Mouse (Mus musculus) ES-E14 (cell line): ENCODE measurements around the gene Tjap1. TPM values are rescaled to one million over a fixed set of nuclear protein-coding genes. Genes with fewer than 3 reads are reported as not detected.

Experiments
- DNase-seq: peaks from one replicate; pipeline ENCODE4 v3.0.0-alpha.2; 2013; ENCODE audit warnings: low read depth, low spot score
- H3K27ac ChIP-seq: 2 replicates; pipeline ENCODE4 v1.5.1; 2012; ENCODE audit warnings: low read depth, mild to moderate bottlenecking, low read length, moderate library complexity, mixed read lengths; ENCODE audit not compliant: poor library complexity, insufficient read depth, severe bottlenecking
- H3K36me3 ChIP-seq: 2 replicates; pipeline ENCODE4 v1.6.1; 2012; ENCODE audit warnings: mild to moderate bottlenecking, low read length, moderate library complexity, mixed read lengths; ENCODE audit not compliant: control insufficient read depth, poor library complexity, insufficient read depth, severe bottlenecking
- H3K4me1 ChIP-seq, 2 experiments: fragments of 150-350 bp in 1 of 2; sonication (generic) in 1 of 2; 2 replicates each; pipeline ENCODE4 v1.6.1; 2012; ENCODE audit warnings: low read length in 2 of 2, mild to moderate bottlenecking in 1 of 2, mixed read lengths in 1 of 2; ENCODE audit not compliant: control insufficient read depth in 2 of 2, insufficient read depth in 2 of 2, poor library complexity in 1 of 2
- H3K4me3 ChIP-seq, 2 experiments: fragments of 150-350 bp in 1 of 2; sonication (generic) in 1 of 2; 2 replicates each; pipeline ENCODE4 v1.5.1; 2012; ENCODE audit warnings: low read length in 2 of 2, low read depth in 1 of 2, mild to moderate bottlenecking in 1 of 2, mixed read lengths in 1 of 2; ENCODE audit not compliant: insufficient read depth in 1 of 2, poor library complexity in 1 of 2, severe bottlenecking in 1 of 2
- H3K9ac ChIP-seq: 2 replicates; pipeline ENCODE4 v1.6.1; 2012; ENCODE audit warnings: low read depth, mild to moderate bottlenecking, low read length, mixed read lengths; ENCODE audit not compliant: poor library complexity, insufficient read depth, severe bottlenecking
- H3K9me3 ChIP-seq: fragments of 150-350 bp; sonication (generic); 2 replicates; pipeline ENCODE4 v1.6.1; 2012; ENCODE audit warnings: low read depth, mild to moderate bottlenecking, low read length; ENCODE audit not compliant: control insufficient read depth, insufficient read depth
- CHD2 ChIP-seq: IDR thresholded peaks from 2 replicates; pipeline ENCODE4 v1.6.1; 2014; ENCODE audit warnings: mild to moderate bottlenecking, low read depth, low read length, inconsistent platforms
- HCFC1 ChIP-seq: IDR thresholded peaks from 2 replicates; pipeline ENCODE4 v1.6.1; 2012; ENCODE audit warnings: low read length, inconsistent platforms, borderline replicate concordance; ENCODE audit not compliant: insufficient read depth
- MAFK ChIP-seq: IDR thresholded peaks from 2 replicates; pipeline ENCODE4 v1.6.1; 2014; ENCODE audit warnings: mild to moderate bottlenecking, low read depth, low read length, inconsistent platforms; ENCODE audit not compliant: insufficient read depth
- ZC3H11A ChIP-seq: IDR thresholded peaks from 2 replicates; pipeline ENCODE4 v1.6.1; 2012; ENCODE audit warnings: low read depth, mild to moderate bottlenecking, inconsistent platforms, low read length, borderline replicate concordance
- ZNF384 ChIP-seq: IDR thresholded peaks from 2 replicates; pipeline ENCODE4 v1.6.1; 2012; ENCODE audit warnings: low read depth, low read length, inconsistent platforms
- in situ Hi-C, 2 experiments: fragments of 600-800 bp; cut with MboI; formaldehyde crosslinking; loops; one replicate each; pipeline ENCODE4 v1.15.1; 2025; ENCODE audit warnings: low sequenced_read_pairs in 2 of 2, inconsistent platforms in 1 of 2; ENCODE audit not compliant: unreplicated experiment in 2 of 2
- total RNA-seq: library from RNA; depleted of rRNA; stranded (reverse); fragments of 300-350 nt; gene quantifications from 2 replicates; pipeline ENCODE4 v1.2.3, GENCODE M21; 2012

The Tjap1 gene
- total RNA-seq, 1 experiment = 27.7 TPM

DNA sequence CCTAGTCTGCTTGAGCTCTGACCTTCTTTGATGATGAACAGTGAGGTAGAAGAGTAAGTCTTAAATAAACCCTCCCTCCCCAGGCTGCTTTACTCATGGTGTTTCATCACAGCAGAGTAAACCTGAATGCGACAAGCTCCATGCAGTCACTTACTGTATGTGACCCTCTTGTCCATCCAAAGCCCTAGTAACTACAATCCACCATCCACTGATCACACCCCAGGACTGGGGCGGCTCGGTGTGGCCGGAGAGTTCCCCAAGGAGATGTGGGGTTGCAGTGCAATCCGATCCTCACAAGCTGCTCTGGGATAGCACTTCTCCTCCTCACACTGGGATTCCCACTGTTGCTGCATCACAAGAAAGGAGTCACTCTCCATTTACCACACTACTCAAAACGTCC is 8.4 kb downstream of the Tjap1 start:
- Histone ChIP-seq H3K4me3 (no peak overlapping the region), H3K27ac (no peak overlapping the region), H3K9ac (no peak overlapping the region), H3K36me3 (peaks cover 44% of the 10 kb centered on the region), H3K9me3 (no peaks in the 10 kb centered on the region), H3K4me1 (peaks cover 0 to 11% of the 10 kb centered on the region in 2 experiments; a peak in 1 of 4 replicates)
- DNase-seq = no peak
- in situ Hi-C loops = no loop called here
- TF ChIP-seq ZNF384 (no peak), CHD2 (no peak), ZC3H11A (no peak), HCFC1 (no peak), MAFK (no peak)

DNA sequence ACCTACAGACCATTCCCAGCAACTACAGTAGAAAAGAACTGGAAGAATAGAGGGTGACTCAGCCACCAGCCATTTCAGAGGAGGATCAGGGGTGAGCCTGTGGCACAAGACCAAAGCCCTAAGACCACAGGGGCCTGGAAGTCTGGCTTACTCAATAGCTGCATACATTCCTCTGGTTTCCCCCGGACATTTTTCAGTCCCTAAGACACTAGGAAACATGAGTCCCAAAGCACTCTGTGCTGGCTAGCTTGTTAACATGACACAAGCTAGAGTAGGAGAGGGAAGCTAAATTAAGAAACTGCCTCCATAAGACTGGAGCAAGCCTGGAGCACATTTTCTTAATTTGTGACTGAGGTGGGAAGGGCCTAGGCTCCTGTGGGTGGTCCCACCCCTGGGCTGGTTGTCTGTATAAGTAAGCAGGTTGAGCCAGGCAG is 9.0 kb downstream of the Tjap1 start:
- Histone ChIP-seq H3K27ac (no peak overlapping the region), H3K9ac (no peak overlapping the region), H3K4me1 (peaks cover 0 to 11% of the 10 kb centered on the region in 2 experiments; a peak in 1 of 4 replicates), H3K36me3 (peaks cover 42% of the 10 kb centered on the region), H3K9me3 (no peaks in the 10 kb centered on the region), H3K4me3 (no peak overlapping the region)
- no peak for DNase-seq
- in situ Hi-C loops = no loop called here
- TF ChIP-seq HCFC1 = no peak

DNA sequence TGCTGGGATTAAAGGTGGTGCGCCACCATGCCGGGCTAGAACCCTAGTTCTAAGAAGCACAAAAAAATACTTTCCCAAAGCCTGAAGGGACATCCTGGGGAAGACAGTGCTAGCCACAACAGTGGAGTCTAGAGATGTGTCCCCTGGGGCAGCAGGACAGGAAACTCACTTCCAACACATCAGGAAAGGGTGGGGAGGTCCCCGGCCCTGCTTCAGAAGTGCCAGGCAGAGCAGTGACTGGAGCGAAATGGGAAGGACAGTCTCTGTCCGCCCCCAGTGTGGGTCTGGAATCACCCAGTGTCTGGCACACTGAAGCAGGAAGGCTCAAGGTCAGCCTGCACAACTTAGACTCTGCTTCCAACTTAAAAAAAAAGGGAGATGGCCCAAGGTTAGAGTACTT is 10.2 kb downstream of the Tjap1 start:
- H3K4me1 ChIP-seq = peaks cover 2 to 15% of the 10 kb centered on the region in 2 experiments; a peak in 2 of 4 replicates
- no peak for DNase-seq
- no peaks in the 10 kb centered on the region for H3K9me3 ChIP-seq
- H3K4me3 ChIP-seq = no peak overlapping the region
- H3K27ac ChIP-seq = no peak overlapping the region
- in situ Hi-C loops = no loop called here
- no peak overlapping the region for H3K9ac ChIP-seq
- TF ChIP-seq ZC3H11A (no peak), HCFC1 (no peak), CHD2 (no peak), MAFK (no peak), ZNF384 (no peak)
- H3K36me3 ChIP-seq = peaks cover 36% of the 10 kb centered on the region

DNA sequence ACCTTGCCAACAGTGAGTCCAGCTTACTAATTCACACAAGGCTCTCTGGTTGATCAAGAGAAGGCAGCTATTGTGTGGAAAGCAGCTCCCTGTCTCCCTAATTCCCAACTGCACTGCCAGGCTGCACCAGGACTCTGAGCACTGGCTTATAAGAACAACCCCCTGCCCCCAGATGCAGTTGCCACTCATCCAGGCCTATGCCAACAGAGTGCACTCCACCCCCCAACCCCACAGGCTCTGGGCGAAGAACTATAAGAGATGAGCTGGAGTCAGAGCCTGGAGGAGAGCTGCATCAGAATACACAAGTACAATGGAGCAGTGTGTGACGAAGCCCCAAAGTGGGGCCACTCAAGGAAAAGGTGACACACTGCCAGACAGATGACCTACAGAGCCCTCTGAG is 10.8 kb downstream of the Tjap1 start:
- Histone ChIP-seq H3K9ac (no peak overlapping the region), H3K27ac (no peak overlapping the region), H3K36me3 (peaks cover 38% of the 10 kb centered on the region), H3K4me1 (peaks cover 4 to 20% of the 10 kb centered on the region in 2 experiments; a peak in 2 of 4 replicates), H3K9me3 (no peaks in the 10 kb centered on the region), H3K4me3 (no peak overlapping the region)
- in situ Hi-C loops = no loop called here
- DNase-seq = no peak
- no peak for TF ChIP-seq ZC3H11A
- no peak for TF ChIP-seq CHD2
- TF ChIP-seq MAFK = no peak
- TF ChIP-seq HCFC1 = no peak
- no peak for TF ChIP-seq ZNF384

DNA sequence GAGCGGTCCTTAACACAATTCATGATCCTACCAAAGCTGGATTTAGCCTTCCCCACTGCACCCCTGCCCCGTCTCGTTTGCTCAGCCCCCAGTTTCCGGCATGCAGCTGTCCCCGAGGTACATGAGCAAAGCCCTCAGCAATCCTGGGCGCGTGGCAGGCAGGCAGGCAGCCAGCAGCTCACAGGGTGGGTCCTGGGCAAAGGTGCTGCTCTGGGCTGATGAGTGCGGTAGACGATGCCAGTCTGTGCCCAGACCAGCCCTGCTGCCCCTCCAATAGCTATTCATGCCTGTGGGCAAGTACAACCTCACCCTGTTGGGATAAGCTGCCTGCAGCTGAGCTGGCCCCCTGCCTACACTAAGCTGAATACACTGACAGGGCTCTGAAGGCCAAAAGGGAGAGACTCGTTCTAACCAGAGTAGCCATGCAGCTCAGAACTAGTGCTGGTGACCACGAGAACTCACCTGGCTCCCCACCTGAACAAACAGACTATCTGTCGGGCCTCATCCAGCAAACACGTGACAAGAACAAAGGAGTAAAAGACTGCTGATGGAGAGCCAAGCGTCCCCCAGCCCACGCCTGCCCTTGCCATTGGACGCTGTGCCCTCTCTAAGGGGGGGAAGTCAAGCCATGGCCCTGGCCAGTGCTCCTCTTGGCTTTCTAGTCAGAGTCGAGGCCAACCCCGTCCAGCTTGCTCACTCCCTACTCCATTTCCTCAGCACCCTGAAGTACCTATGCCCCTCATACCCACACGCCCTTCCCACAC is 12.9 kb downstream of the Tjap1 start:
- in situ Hi-C loops = no loop called here
- Histone ChIP-seq H3K4me1 (peaks cover 8 to 30% of the 10 kb centered on the region in 2 experiments; a peak in 3 of 4 replicates), H3K9me3 (no peaks in the 10 kb centered on the region), H3K9ac (no peak overlapping the region), H3K4me3 (no peak overlapping the region), H3K36me3 (peaks cover 44% of the 10 kb centered on the region), H3K27ac (no peak overlapping the region)
- TF ChIP-seq HCFC1 (no peak), ZNF384 (no peak), MAFK (no peak), CHD2 (no peak), ZC3H11A (no peak)
- DNase-seq = no peak
